Mouse (Mus musculus): ENCODE measurements around the gene Bbs9.

DNA sequence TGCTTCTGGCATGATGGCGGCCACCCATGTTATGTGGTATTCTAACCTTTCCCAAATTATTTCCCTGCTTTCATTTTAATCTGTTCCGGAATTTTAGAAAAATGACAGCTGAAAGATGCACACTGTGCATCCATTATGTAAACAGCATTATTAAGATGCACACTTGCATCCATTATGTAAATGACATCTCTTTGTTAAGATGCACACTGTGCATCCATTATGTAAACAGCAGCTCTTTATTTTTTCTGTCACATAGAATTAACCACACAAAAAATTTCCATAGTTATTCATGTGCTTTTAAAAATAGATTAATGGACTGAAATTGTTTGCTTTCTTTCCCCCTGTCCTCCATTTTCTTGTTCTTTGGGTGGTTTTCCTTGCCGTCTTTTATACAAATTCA, 373.3 kb downstream of the Bbs9 start:
- TF ChIP-seq CTCF (IDR thresholded peaks at IDR 0.05; ENCODE audit: control insufficient read depth, insufficient read depth, low read length), result no peak
- TF ChIP-seq POLR2A (IDR thresholded peaks at IDR 0.05; ENCODE audit: borderline replicate concordance, control insufficient read depth, low read depth, low read length), result no peak
